Mouse (Mus musculus) left cerebral cortex, postnatal 36 days (tissue): Measurements from ENCODE around the gene Gne. TPM values are rescaled to one million over a fixed set of nuclear protein-coding genes. Genes with fewer than 3 reads are reported as not detected.

ENCODE experiments used
- DNase-seq, 2 experiments: peaks; one replicate each; pipeline ENCODE4 v3.0.0; 2021 to 2022; ENCODE audit warnings: low spot score in 2 of 2, mixed read lengths in 1 of 2
- intact Hi-C: fragments of 180-260 bp; cut with DNase I; formaldehyde crosslinking; loops from one replicate; pipeline ENCODE4 v1.15.1; 2025
- total RNA-seq, 2 experiments: library from RNA; stranded (reverse); gene quantifications; 2 replicates each; pipeline ENCODE4 v1.2.3; 2021

Gene Gne
- total RNA-seq, 2 experiments from 2014 or later, result 45.5 to 56.8 TPM

- intact Hi-C loops, result no loop called here
These were observed 54.3 kb downstream of the Gne start for GRCm38 (mm10) chr4:44029661-44030066.

GRCm38 (mm10) chr4:44028303-44029135 is 55.5 kb downstream of the Gne start:
- intact Hi-C loops, result no loop called here
- DNase-seq, result peak; percentile 49

More at GRCm38 (mm10) chr4:44029661-44030066, 54.3 kb downstream of the Gne start:
- DNase-seq, result no peak

DNA sequence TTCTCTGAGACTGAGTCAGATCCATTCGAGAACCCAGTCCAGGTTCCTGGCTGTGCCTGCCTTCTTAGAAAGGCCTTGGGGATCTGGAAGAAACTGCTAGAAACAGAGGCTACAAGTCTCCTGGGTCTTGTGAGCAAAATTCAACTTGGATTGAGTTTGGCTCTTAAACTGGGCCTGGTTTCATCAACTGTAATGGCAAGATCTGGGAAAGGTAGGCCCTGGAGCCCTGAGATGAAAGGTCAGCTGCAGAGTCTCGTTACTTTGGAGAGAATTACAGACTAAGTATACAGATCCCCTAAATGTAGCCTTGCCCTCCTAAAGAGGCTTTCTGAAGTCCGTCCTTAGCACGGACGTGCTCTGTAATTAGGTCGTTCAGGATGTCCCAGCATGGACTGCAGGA is 58.4 kb downstream of the Gne start:
- DNase-seq, result no peak
- intact Hi-C loops, result no loop called here

DNA sequence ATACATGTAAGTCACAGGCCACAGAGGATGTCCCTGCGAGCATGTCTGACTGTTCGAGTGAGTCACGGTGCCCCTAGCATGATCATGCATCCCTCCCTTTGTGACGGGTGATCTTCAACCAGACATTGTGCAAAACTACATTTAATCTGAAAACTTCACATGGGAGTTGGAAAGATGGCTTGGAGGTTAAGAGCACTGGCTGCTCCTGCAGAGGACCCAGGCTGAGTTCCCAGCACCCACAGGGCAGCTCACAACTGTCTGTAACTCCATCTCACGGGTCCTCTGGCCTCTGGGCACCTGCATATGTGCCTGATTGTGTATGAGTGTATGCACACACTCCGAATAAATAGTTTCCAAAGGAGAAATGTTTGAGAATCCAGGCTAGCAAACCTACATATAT is 59.7 kb downstream of the Gne start:
- intact Hi-C loops, result no loop called here
- DNase-seq, result no peak

DNA sequence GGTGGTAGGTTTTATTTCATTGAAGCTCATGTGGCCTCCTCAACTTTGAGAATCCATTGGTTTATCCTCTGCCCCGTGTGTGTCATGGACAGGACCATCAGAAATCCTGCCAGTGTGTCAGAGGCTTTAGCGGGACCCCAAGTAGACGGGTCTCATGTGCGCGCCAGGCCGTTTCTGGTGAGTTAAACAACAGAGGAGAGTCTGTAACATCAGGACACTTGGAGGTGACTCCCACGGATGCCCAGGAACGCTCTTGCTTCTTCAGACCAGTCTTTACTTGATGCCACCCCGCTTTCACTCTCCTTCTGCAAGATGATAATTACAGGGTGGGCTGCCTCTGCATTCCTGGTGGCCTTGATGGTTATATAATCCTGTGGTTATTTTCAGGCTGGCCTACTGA is 60.3 kb downstream of the Gne start:
- DNase-seq, result no peak
- intact Hi-C loops, result no loop called here

DNA sequence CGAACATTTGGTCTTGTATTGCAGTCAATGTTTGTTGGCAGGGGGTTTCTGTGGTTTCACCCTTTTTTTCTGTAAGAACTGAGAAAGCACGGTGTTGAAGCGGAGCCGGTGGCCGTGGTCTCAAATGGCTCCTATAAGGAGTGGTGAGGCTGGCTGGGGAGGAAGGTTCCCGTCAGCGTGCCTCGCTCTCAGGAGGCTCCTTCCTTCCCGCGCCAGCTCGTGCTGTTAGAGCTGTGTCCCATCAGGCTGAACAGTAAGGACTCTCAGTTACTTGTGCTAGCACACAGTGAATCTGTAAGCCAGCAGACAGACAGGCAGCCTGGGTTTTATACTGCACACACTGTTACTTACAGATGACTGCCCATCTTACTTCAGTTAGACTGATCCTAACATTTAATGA is 61.2 kb downstream of the Gne start:
- no peak for DNase-seq
- intact Hi-C loops, result no loop called here

DNA sequence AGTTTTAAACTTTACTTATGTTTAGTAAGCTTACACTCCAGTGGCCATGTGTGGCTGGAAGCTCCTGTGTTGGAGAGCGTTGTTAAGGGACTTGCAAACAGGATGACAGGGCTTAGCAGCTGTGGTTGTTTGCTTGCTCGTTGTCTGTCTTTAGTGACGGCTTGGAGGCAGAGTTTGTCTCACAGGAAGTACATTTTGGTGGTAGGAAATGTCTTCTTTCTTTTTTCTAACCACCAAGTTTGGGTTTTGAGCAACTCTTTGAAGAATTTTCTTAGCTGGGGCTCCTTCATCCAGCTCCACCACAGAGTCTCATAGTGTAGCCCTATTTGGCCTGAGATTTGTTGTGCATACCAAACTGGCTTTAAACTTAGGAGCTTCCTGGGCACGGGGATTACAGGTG is 61.7 kb downstream of the Gne start:
- intact Hi-C loops, result no loop called here
- no peak for DNase-seq

GRCm38 (mm10) chr4:44016791-44017190 is 67.2 kb downstream of the Gne start:
- intact Hi-C loops, result no loop called here
- DNase-seq, result no peak

DNA sequence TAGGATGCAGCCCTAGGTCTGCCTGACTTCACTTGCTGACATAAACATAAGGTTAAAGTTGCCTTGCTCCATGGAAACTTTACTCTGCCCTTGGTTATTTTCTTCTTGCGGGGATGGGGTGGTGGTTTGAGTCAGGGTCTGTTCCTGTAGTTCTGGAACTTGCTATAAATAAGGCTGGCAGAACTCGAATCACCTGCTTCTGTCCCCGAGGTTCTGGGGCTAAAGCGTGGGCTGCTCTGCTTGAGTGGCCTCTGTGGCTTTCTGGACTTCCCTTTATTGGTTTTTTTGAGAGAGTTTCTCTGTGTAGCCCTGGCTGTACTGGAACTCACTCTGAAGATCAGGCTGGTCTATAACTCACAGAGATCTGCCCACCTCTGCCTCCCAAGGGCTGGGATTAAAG is 67.9 kb downstream of the Gne start:
- intact Hi-C loops, result no loop called here
- DNase-seq, result no peak

GRCm38 (mm10) chr4:44013391-44014070 is 70.4 kb downstream of the Gne start:
- intact Hi-C loops, result no loop called here
- DNase-seq, result no peak

DNA sequence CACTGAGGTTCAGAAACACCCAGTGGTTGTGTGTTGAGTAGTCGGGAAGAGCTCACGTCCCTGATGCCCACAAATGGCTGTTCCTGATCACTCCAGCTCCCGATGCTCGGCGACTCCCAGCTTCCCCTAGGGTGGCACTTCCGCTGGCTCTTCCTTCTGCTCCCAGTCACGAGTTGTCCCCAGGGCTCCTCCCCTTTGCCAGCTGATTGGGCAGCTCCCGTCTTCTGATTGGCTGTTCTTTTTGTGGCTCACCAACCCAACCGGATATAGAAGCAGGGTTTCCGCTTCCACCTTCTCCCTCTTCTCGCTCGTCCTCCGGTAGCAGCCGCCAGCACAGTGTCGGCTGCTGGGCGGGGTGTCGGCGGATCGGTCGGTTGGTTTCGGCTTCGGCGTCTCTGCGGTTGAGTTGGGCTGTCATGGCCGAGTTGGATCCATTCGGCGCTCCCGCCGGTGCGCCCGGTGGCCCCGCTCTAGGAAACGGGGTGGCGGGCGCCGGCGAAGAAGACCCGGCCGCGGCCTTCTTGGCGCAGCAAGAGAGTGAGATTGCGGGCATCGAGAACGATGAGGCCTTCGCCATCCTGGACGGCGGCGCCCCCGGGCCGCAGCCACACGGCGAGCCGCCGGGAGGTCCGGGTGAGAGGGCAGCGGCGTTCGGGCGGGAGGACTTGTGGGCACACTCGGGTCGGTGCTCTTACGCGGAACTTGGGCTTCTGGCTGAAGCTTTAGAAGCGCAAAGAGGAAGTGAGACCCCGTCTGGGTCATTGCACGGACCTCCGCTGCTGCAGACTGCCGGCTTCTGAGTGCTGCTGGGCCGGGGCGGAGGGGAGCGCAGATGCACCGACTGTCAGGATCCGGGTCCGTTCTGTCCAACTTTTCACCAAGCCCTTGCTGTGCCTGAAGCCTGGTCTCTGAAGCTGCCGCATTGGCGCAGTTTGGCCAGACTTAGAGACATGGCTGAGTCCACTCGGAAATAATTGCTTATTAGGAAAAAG is 71.3 kb downstream of the Gne start:
- peak; percentile 90 to 92 for DNase-seq
- intact Hi-C loops, result no loop called here

GRCm38 (mm10) chr4:44011799-44012198 is 72.2 kb downstream of the Gne start:
- DNase-seq, result no peak
- intact Hi-C loops, result no loop called here

GRCm38 (mm10) chr4:44010893-44011292 is 73.1 kb downstream of the Gne start:
- no peak for DNase-seq
- intact Hi-C loops, result no loop called here

DNA sequence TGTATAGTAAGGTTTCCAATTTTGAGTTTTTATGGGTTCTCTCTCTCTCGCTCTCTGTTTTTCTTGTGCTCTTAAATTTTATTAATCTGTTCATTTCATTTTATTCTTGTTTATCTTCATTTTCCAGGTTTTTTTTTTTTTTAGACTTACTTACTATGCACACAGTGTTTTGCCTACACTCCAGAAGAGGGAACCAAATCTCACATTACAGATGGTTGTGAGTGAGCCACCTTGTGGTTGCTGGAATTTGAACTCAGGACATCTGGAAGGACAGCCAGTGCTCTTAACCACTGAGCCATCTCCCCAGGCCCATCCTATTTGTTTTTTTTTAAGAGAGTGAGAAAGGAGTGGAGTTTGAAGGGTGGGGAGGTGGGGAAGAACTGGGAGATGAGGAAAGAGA is 73.8 kb downstream of the Gne start:
- intact Hi-C loops, result no loop called here
- DNase-seq, result no peak

- intact Hi-C loops, result no loop called here
- no peak for DNase-seq
These were observed 79.2 kb downstream of the Gne start for GRCm38 (mm10) chr4:44004623-44005409.

DNA sequence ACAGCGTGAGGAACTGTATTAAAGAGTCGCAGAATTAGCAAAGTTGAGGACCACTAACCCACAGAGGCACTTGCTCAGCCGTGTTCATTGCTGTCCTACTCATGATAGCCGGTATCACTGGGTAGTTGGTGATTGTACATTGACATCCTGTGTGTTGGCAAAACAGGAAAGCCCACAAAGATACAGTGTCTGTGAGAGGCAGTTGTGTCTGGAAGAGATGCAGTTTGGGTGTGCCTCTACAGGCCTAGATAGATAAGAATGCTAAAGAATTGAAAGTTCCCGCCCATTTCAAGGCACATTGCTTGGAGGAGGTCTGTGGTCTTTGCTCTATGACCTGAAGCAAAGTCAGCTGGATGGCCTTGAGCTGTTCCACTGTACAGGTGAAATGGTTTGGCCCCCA is 79.9 kb downstream of the Gne start, which contains the start of gene Clta:
Gene Clta, plus strand, starts transcription at position 327 of the 400 bp plus-strand sequence.
- intact Hi-C loops, result no loop called here
- DNase-seq, result no peak

DNA sequence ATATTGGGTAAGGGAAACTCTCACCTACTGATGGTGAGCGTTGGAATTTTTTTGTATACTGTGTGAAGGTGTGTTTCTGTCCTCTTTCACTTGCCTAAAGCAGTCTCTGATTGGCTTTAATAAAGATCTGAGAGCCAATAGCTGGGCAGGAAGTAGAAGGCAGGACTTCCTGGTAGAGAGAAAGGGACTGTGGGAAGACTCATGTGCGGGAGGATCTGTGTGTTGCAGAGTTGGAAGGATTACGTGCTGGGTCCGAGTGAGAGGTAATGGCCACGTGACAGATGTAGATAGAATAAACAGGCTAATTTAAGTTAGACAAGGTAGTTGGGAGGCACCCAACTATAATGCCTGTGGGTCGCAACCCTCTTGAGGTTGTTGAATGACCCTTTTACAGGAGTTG is 80.4 kb downstream of the Gne start:
- intact Hi-C loops, result no loop called here
- DNase-seq, result no peak

- no peak for DNase-seq
- intact Hi-C loops, result no loop called here
These were observed 89.6 kb downstream of the Gne start for GRCm38 (mm10) chr4:43994342-43994741.

DNA sequence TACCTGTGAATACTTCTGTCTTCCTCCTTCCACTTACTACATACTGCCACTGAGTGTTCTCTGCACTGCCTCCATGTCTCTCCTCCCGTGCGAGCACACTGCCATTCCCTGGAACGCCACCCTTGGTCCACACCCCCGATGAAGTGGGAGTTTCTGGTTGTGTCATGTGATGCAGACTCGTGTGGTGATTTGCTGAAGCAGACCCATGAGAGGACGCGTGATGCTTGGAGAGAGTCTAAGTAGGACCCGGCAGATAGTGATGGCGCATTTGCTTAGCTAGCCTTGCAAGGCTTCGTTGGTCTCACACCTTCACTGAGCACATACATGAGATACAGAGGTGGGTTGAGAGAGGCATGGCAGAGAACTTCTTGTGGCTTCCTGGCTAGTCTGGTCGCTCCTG is 90.9 kb downstream of the Gne start:
- no peak for DNase-seq
- intact Hi-C loops, result no loop called here
